Mouse (Mus musculus) heart, embryonic 13.5 days (tissue): ENCODE data around the gene Klhl26. TPM values are rescaled to one million over a fixed set of nuclear protein-coding genes. Genes with fewer than 3 reads are reported as not detected.

ENCODE experiments used
- ATAC-seq: fragments of 200-750 bp; cut with Nextera tagmentation; 2 replicates; pipeline ENCODE4 v1.8.0; 2017; ENCODE audit warnings: moderate TSS enrichment; ENCODE audit not compliant: insufficient number of reproducible peaks, low FRiP score, low TSS enrichment; ENCODE audit errors: extremely low read depth
- H3K27ac ChIP-seq: fragments of 300-500 bp; sonication (generic); replicated peaks from 2 replicates; pipeline ENCODE4 v1.5.1; 2015; ENCODE audit warnings: moderate library complexity, mild to moderate bottlenecking, inconsistent platforms
- H3K27me3 ChIP-seq: fragments of 300-500 bp; sonication (generic); replicated peaks from 2 replicates; pipeline ENCODE4 v1.6.1; 2015; ENCODE audit warnings: mild to moderate bottlenecking, inconsistent platforms
- H3K36me3 ChIP-seq: fragments of 300-500 bp; sonication (generic); 2 replicates; pipeline ENCODE4 v1.6.1; 2015; ENCODE audit warnings: mild to moderate bottlenecking, inconsistent platforms
- H3K4me1 ChIP-seq: fragments of 300-500 bp; sonication (generic); 2 replicates; pipeline ENCODE4 v1.6.1; 2015; ENCODE audit warnings: inconsistent platforms
- H3K4me2 ChIP-seq: fragments of 300-500 bp; sonication (generic); 2 replicates; pipeline ENCODE4 v1.6.1; 2015; ENCODE audit warnings: inconsistent platforms, mild to moderate bottlenecking, moderate library complexity
- H3K4me3 ChIP-seq: fragments of 300-500 bp; sonication (generic); 2 replicates; pipeline ENCODE4 v1.5.1; 2015; ENCODE audit warnings: moderate library complexity, mild to moderate bottlenecking, inconsistent platforms
- H3K9ac ChIP-seq: fragments of 300-500 bp; sonication (generic); 2 replicates; pipeline ENCODE4 v1.6.1; 2015; ENCODE audit warnings: inconsistent platforms, mild to moderate bottlenecking, moderate library complexity
- H3K9me3 ChIP-seq: fragments of 300-500 bp; sonication (generic); 2 replicates; pipeline ENCODE4 v1.6.1; 2016; ENCODE audit warnings: inconsistent platforms
- WGBS: fragments of 180-500 bp; shearing (Covaris S2); methylation state at CpG from one replicate; pipeline ENCODE4 v1.1.7; 2015; ENCODE audit warnings: mixed read lengths; 5-methylcytosine and 5-hydroxymethylcytosine counted together
- polyA plus RNA-seq: library from polyadenylated mRNA; unstranded; fragments of >200 nt; fragmentation: Nextera tagmentation; extraction: Ambion mirVana; gene quantifications from 2 replicates; pipeline ENCODE4 v1.2.1, GENCODE M21; 2015

Gene Klhl26
- polyA plus RNA-seq, 1 experiment from 2014 or later, result 12.4 TPM

- H3K4me3 ChIP-seq, result peak overlapping the region; percentile 98
- H3K36me3 ChIP-seq, result peaks cover 52% of the 10 kb centered on the region
- ATAC-seq, result no peak
- no peaks in the 10 kb centered on the region for H3K27me3 ChIP-seq
- peak overlapping the region; percentile 98 for H3K27ac ChIP-seq
- peak overlapping the region; percentile 89 for H3K4me2 ChIP-seq
- peak overlapping the region; percentile 99 for H3K9ac ChIP-seq
- H3K4me1 ChIP-seq, result peaks cover 70% of the 10 kb centered on the region
- H3K9me3 ChIP-seq, result no peaks in the 10 kb centered on the region
- 7% methylated on average over 25 of the region's 25 CpGs for WGBS
Observed at GRCm38 (mm10) chr8:70509281-70509952, 32.6 kb upstream of the Klhl26 start.

GRCm38 (mm10) chr8:70507027-70507393, 30.2 kb upstream of the Klhl26 start:
- no peak for ATAC-seq
- peak overlapping the region; percentile 95; the same call in 1 of the 2 replicates for H3K27ac ChIP-seq
- H3K27me3 ChIP-seq, result peaks cover 22% of the 10 kb centered on the region
- H3K4me3 ChIP-seq, result peak overlapping the region; percentile 73
- peak overlapping the region; percentile 82 for H3K4me2 ChIP-seq
- WGBS, result 61% methylated on average over 5 of the region's 5 CpGs
- peaks cover 35% of the 10 kb centered on the region for H3K36me3 ChIP-seq
- H3K4me1 ChIP-seq, result peaks cover 80% of the 10 kb centered on the region
- peak overlapping the region; percentile 95 for H3K9ac ChIP-seq
- H3K9me3 ChIP-seq, result no peaks in the 10 kb centered on the region

GRCm38 (mm10) chr8:70506328-70507026, 29.7 kb upstream of the Klhl26 start, which contains the start of gene Rex1bd:
TSS of gene Rex1bd (minus strand) at chr8:70506752.
- H3K4me2 ChIP-seq, result peak within 1 kb of the TSS; percentile 82
- H3K27me3 ChIP-seq, result peaks cover 27% of the 10 kb centered on the region
- H3K27ac ChIP-seq, result peak within 1 kb of the TSS; percentile 95
- no peaks in the 10 kb centered on the region for H3K9me3 ChIP-seq
- H3K4me3 ChIP-seq, result peak within 1 kb of the TSS; percentile 73
- peak within 1 kb of the TSS; percentile 95 for H3K9ac ChIP-seq
- peaks cover 35% of the 10 kb centered on the region for H3K36me3 ChIP-seq
- peak; percentile 81 for ATAC-seq
- peaks cover 81% of the 10 kb centered on the region for H3K4me1 ChIP-seq
- WGBS, result 3% methylated on average over 40 of the region's 40 CpGs

- Histone ChIP-seq H3K27ac (peak overlapping the region; percentile 95), H3K9ac (peak overlapping the region; percentile 95), H3K4me1 (peaks cover 81% of the 10 kb centered on the region), H3K4me3 (peak overlapping the region; percentile 73), H3K9me3 (no peaks in the 10 kb centered on the region), H3K27me3 (peaks cover 33% of the 10 kb centered on the region), H3K4me2 (peak overlapping the region; percentile 82), H3K36me3 (peaks cover 35% of the 10 kb centered on the region)
- WGBS, result 40% methylated on average over 32 of the region's 32 CpGs
- ATAC-seq, result peak; percentile 5; the same call in 1 of the 2 replicates
Observed at GRCm38 (mm10) chr8:70505698-70506327, 29.0 kb upstream of the Klhl26 start.

GRCm38 (mm10) chr8:70504851-70505250, 28.1 kb upstream of the Klhl26 start:
- H3K9me3 ChIP-seq, result no peaks in the 10 kb centered on the region
- no peak for ATAC-seq
- peak overlapping the region; percentile 82 for H3K4me2 ChIP-seq
- H3K27ac ChIP-seq, result no peak overlapping the region
- peaks cover 84% of the 10 kb centered on the region for H3K4me1 ChIP-seq
- 73% methylated on average over 3 of the region's 3 CpGs for WGBS
- H3K27me3 ChIP-seq, result peaks cover 43% of the 10 kb centered on the region
- peaks cover 35% of the 10 kb centered on the region for H3K36me3 ChIP-seq
- H3K4me3 ChIP-seq, result 0 out of 2 replicates have a peak overlapping the region, but pooled peaks have one; percentile 73
- no peak overlapping the region for H3K9ac ChIP-seq

GRCm38 (mm10) chr8:70504291-70504716, 27.5 kb upstream of the Klhl26 start:
- H3K4me2 ChIP-seq, result no peak overlapping the region
- ATAC-seq, result no peak

GRCm38 (mm10) chr8:70503062-70503750, 26.4 kb upstream of the Klhl26 start:
- H3K27ac ChIP-seq, result no peak overlapping the region
- H3K27me3 ChIP-seq, result peaks cover 60% of the 10 kb centered on the region
- H3K9ac ChIP-seq, result peak overlapping the region; percentile 63
- H3K4me1 ChIP-seq, result peaks cover 77% of the 10 kb centered on the region
- H3K9me3 ChIP-seq, result no peaks in the 10 kb centered on the region
- 14% methylated on average over 46 of the region's 46 CpGs for WGBS
- peaks cover 26% of the 10 kb centered on the region for H3K36me3 ChIP-seq
- H3K4me3 ChIP-seq, result peak overlapping the region; percentile 29; the same call in 1 of the 2 replicates
- H3K4me2 ChIP-seq, result peak overlapping the region; percentile 58
- ATAC-seq, result no peak

More at GRCm38 (mm10) chr8:70504291-70504716, 27.5 kb upstream of the Klhl26 start:
- Histone ChIP-seq H3K27ac (no peak overlapping the region), H3K36me3 (peaks cover 35% of the 10 kb centered on the region), H3K9ac (no peak overlapping the region), H3K4me3 (no peak overlapping the region), H3K9me3 (no peaks in the 10 kb centered on the region), H3K4me1 (peaks cover 84% of the 10 kb centered on the region), H3K27me3 (peaks cover 49% of the 10 kb centered on the region)
- WGBS, result 72% methylated on average over 16 of the region's 16 CpGs

GRCm38 (mm10) chr8:70502540-70502939, 25.8 kb upstream of the Klhl26 start:
- peaks cover 73% of the 10 kb centered on the region for H3K4me1 ChIP-seq

GRCm38 (mm10) chr8:70501820-70502529, 25.2 kb upstream of the Klhl26 start:
- peak overlapping the region; percentile 29 for H3K4me3 ChIP-seq
- H3K4me2 ChIP-seq, result peak overlapping the region; percentile 58
- ATAC-seq, result no peak
- no peaks in the 10 kb centered on the region for H3K9me3 ChIP-seq
- H3K4me1 ChIP-seq, result peaks cover 67% of the 10 kb centered on the region
- WGBS, result 12% methylated on average over 23 of the region's 23 CpGs
- no peak overlapping the region for H3K27ac ChIP-seq
- H3K36me3 ChIP-seq, result peaks cover 14% of the 10 kb centered on the region
- peak overlapping the region; percentile 57 for H3K9ac ChIP-seq
- peaks cover 72% of the 10 kb centered on the region for H3K27me3 ChIP-seq

More at GRCm38 (mm10) chr8:70502540-70502939, 25.8 kb upstream of the Klhl26 start:
- Histone ChIP-seq H3K27ac (no peak overlapping the region), H3K36me3 (peaks cover 20% of the 10 kb centered on the region), H3K4me2 (peak overlapping the region; percentile 58), H3K9me3 (no peaks in the 10 kb centered on the region), H3K27me3 (peaks cover 66% of the 10 kb centered on the region), H3K4me3 (peak overlapping the region; percentile 29), H3K9ac (peak overlapping the region; percentile 57)
- ATAC-seq, result no peak
- 34% methylated on average over 12 of the region's 12 CpGs for WGBS
